Mouse (Mus musculus) urinary bladder, postnatal 4 days (tissue): ENCODE results near the gene Phactr2.

Experiments used
- DNase-seq, 2 experiments: peaks; one replicate each; pipeline ENCODE4 v3.0.0; 2021 to 2022; ENCODE audit warnings: low spot score in 2 of 2

Gene Phactr2

GRCm38 (mm10) chr10:13448283-13449045 lies 25.7 kb downstream of the Phactr2 start:
- DNase-seq = no peak

DNA sequence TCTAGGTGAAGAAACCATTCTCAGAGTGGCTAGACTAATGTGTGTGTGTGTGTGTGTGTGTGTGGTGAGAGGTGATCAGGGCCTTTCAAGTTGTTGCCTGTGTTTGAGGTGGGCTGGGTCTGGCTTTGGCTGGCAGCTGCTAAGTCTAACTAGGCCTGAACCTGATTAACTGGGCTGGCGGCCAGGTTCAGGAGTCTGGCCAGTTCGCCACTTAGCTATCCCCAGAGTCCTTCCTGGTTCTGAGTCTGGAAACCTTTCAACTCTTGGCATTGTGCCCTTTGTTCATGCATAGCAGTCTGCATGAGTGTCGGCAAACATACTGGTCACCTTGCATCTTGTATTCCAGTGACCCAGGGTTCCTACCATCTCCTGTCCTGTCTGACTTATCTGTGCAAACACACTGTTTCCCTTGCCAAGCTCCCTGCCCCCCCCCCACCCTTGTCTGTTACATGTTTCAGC lies 27.4 kb downstream of the Phactr2 start:
- DNase-seq = peak in 1 of 2 experiments; percentile 47

DNA sequence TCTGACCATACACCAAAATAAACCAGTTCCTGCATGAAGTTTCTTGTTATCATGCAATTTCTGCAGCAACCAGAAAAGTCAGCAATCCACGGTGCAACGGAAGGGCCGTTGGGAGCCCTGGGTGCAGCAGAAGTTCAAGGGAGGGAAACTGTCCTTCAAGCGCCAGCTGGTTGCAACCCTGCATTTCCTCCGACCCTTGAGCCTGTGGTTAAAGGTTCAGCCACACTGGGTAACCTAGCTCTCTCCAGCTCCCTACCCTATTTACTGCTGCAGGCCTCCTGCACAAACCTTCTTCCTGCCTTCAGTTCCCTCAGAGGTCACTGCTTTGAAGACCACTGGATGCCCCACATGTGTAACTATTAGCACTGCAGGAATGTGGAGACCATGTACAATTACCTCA lies 30.0 kb downstream of the Phactr2 start:
- DNase-seq = no peak

GRCm38 (mm10) chr10:13443647-13444046 lies 30.6 kb downstream of the Phactr2 start:
- DNase-seq = no peak

GRCm38 (mm10) chr10:13440292-13440691 lies 33.9 kb downstream of the Phactr2 start:
- no peak for DNase-seq

DNA sequence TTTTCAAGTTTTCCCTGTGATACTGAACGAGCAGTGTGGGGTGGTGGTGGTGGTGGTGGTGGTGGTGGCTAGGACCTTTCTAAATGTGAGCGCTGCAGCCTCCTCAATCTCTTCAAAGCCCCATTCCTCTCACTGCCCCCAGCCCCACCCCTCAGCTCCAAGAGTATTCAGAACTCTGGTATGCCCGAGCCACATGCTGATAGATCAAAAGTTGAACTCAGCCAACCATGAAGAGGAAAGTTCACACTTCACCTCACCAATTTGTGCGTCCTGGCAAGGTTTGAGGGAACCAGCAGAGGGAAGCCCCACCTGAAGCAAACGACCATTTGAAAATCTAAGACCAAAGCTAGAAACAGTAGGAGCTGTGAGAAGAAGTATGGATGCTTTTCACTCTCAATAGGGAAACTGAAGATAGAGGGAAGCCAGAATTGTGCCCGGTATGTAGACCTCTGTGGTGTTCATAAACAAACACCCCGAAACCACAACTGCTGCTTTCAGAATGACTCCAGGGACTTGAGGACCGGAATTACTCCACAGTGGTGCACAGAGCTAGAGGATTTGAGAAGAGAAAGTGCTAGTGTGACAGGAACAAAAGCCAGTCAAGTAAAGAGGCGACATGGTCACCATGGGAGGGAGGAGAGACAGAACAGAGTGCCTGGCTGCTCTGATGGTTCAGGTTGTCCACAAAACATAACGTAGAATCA lies 35.9 kb downstream of the Phactr2 start:
- no peak for DNase-seq

DNA sequence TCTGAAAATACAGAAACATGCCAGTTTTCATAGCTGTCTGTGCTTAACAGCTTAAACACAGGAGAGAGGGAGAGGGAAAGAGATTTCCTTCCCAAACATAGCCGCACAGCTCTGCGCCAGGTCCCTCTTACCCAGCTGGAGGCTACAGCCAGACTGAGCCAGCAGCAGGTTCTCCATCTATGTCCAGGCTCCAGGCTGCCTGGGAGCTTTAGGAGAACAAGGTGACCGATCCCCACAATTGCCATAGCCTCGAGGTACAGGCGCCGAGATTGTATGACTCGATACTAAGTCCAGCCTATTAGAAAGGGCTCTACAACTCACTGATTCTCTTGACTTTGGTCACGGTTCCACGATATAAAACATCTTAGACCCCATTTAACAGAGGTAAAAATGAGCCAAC lies 37.2 kb downstream of the Phactr2 start:
- no peak for DNase-seq

DNA sequence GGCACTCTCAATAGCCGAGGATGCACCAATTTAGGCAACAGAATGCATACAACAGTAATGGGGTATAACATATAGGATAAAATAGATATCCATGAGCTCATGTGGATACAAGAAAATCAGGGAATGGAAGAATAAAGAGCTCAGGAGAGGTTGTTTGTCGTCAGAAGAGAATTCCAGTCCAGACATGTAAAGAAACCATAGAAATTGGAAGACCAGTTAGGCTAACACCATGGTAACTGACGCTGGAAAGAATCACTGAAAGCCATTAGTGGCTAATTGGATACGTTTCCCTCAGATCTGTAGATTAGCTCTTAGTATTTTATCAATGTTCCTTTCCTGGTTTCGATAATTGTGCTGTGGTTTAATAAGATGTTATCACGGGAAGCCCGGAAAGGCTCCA lies 41.2 kb downstream of the Phactr2 start:
- DNase-seq = no peak

GRCm38 (mm10) chr10:13431641-13432540 lies 42.3 kb downstream of the Phactr2 start:
- DNase-seq = no peak

DNA sequence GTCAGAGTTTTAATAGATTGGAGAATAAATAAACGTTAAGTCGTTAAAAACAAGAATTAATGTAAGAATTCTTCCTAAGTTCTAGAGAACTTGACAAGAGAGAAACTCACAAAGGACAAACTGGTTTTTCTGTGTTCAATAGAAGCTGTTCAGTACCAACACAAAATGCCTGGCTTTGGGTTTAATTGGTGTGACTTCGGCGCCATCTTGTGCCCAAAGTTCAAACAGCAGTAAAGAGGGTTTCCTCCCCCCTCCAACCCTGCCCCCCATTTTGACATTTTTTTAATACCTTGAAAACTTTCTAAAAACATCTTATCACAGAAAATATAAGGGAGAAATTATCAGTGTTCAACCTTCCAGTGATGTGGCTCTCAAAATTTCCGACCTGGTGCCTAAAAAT lies 44.4 kb downstream of the Phactr2 start:
- DNase-seq = peak in 1 of 2 experiments; percentile 56

GRCm38 (mm10) chr10:13429240-13429639 lies 45.0 kb downstream of the Phactr2 start:
- DNase-seq = peak in 1 of 2 experiments; percentile 62

DNA sequence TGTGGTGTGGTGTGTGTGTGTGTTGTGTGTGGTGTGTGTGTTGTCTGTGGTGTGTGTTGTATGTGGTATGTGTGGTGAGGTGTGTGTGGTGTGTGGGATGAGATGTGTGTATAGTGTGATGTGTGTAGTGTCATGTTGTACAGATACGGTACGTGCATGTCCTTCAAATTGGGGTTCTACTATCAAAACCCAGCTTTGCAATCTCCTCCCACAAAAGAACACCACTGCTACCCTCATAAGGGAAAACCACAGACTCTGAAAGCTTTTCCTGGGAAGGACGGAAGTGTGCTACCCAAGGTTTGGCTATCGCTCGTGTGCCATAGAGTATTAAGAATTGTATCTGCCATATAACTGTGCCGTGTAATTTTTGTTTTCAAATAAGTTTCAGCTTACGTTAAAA lies 45.7 kb downstream of the Phactr2 start:
- no peak for DNase-seq

GRCm38 (mm10) chr10:13427599-13427998 lies 46.6 kb downstream of the Phactr2 start:
- DNase-seq = no peak

DNA sequence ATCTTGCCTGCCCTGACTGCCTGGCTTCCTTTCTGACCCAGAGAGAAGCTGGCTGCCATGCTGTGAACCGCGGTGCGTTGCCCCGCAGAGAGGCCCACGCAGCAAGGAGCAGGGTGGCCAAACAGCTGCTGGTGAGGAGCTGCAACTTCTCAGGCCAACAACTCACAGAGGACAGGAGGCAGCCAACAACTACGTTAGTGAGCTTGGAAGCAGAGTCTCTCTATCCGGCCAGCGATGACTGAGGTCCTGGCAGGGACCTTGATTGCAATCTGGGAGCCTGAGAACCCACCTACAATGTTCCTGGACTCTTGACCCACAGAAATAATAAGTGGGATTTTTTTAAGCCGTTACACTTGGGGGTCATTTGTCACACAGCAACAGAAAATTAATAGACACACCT lies 49.0 kb downstream of the Phactr2 start:
- peak in 1 of 2 experiments; percentile 37 for DNase-seq

DNA sequence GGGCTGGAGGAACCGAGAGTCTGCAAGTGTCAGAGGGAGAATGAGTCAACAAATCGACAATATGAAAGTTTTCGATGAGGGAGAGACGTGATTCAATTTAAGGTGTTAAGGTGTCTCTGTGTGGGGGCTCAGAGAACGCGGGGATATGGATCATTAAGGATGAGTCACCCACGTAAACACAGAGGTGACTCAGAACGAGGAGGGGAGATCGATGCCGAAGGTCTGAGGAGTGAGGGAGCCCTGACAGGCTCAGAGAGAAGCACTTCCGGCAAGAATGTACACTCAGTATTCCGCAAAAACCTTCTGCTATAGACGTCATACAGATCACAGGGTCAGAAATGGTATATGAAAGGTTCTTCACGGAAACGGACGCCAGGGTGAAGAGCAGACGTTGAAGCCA lies 49.7 kb downstream of the Phactr2 start:
- no peak for DNase-seq

DNA sequence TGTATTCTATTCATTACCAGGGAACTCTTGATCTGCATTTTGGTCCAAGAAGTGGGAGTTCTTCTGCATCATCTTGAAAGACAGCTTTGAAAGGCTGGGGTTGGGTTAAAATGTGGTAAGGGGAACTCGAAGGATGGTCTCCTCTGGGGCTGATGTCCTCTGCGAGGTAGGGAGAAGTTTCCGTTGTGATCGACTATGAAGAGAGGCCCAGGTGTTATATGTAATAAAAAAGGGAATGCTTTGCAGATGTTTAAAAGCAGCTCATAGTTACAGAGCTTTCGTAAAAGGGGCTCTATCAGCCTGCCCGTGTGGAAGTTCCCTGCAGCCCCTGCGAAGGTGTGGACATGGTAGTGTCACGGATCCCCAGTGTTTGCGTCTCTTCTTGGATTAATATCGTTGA lies 50.2 kb downstream of the Phactr2 start:
- DNase-seq = no peak

DNA sequence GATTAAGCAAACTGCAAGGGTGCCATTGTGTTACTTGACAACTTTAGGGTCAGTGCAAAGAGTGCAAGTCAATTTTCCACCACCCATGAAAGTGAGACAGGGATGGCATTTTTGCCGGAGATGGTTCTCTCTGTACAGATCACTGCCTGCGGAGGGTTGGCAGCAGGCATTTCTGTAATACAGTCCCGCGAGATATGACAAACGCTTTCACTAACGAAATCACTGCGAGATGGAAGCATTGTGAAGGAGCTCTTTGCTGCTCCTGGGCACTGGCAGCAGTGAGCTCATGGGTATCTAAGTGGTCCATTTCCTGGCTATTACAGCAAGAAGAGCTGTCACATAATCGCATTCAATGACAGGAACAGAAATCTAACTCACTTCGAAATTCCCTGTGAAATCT lies 52.1 kb downstream of the Phactr2 start:
- DNase-seq = no peak

DNA sequence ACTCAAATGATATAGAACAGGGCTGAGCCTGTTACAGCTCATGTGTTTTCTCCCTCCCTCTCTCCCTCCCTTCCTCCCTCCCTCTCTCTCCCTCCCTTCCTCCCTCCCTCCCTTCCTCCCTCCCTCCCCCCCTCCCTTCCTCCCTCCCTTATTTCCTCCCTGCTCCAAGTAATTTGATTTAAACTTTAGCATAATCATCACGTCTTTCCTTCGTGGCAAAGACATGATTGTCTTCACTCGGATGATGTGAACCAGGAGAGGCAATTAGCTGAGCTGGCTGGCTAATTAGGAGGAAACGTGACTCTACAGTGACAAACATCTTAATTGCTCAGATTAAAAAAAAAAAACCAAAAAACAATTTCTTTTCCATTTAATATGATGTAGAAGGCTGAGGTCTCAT lies 55.0 kb downstream of the Phactr2 start:
- no peak for DNase-seq

DNA sequence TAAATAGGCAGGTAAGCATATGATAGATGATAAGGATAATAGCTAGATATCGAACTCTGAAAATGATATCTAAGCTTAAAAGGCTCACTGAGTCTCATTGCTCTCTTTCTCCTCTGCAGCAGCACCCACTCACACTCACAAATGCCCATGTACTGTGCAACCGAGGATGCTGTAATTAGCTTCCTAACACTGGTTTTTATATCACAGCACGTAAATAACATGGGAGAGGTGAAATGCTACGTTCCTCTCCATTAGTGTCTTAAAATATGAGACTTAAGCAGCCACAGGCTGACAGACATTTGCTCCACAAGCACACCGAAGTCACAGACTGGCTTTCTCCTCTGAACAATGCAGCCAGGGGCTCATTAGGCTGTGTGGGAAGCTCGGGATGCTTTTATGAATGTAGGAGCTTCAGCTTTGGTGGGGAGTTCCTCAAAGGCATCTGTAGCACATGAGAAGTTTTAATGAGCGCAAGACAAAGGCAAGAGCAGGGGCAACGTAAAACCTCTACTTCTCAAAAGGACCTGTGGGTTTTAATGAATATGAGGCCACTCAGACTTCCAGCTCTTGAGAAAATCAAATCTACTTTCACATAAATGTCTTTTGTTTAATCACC lies 58.6 kb downstream of the Phactr2 start:
- DNase-seq = no peak

- DNase-seq = no peak
These were observed 61.8 kb downstream of the Phactr2 start for GRCm38 (mm10) chr10:13412202-13412923.

GRCm38 (mm10) chr10:13411056-13411455 lies 63.2 kb downstream of the Phactr2 start:
- DNase-seq = no peak
